Mouse (Mus musculus): Measurements from ENCODE around the gene Fmr1nb.
"Not testable (repeated sequence)": the region's sequence is repeated elsewhere in the genome, so short reads cannot be mapped to it uniquely, and the experiment has no call there.

Fmr1nb gene

DNA sequence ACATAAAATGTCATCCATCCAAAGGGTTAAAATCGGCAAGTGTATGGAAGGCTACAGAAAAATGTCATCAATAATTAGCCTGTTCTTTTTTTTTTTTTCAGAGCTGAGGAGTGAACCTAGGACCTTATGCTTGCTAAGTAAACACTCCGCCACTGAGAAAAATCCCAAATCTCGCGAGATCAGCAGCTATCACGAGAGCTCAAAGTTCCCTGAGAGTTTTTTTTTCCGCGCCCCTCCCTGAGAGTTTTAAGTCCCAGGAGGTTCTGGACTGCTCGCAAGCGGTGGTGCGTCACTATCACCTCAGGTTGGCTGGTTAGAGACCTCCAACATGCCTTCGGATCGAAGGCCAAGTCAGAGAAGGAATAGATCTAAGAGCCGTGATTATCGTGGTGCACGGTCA, at the start of gene Fmr1nb:
Gene Fmr1nb, plus strand, starts transcription at position 234 of the 400 bp plus-strand sequence.
- DNase-seq (ENCODE audit: low spot score), result no peak

- no peak for DNase-seq (ENCODE audit: low spot score)
These were observed 24.7 kb upstream of the Fmr1nb start for GRCm38 (mm10) chrX:68736902-68737301.

DNA sequence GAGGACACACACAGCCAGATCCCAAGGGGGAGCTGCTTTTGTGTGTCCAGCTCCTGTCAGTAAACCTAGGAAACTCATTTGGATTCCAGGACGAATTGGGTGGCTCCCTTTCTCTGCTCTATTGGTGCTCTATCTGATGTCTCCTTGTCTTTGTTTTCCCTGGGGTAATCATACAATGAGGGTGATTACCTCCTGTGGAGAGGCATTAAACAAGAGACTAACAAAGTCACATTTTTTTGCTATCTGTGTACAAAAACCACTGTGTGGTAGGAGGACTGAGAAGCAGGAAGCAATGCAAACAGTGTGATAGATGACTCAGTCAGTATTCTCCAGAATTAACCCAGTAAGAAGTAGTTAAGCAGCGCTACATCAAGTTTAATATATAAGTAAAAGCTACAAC, 21.6 kb upstream of the Fmr1nb start:
- DNase-seq (ENCODE audit: low spot score), result no peak

DNA sequence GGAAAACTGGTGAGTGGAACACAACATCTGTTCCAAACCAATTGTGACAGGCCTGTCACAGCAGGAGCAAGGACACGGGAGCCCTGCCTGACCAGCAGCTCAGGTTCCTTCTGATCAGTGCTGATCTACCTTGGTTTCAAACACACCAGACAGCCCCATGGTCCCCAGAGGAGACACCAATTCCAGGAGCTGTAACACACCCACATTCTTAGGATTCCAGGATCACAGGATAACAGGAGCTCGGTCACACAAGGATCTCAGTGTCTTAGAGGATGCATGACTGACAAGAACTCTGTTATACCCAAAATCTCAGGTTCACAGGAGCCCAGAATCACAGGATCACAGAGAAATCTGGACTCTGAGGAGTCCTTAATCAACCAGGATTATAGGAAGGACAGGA, 58.8 kb downstream of the Fmr1nb start:
- not testable (repeated sequence) for DNase-seq (ENCODE audit: low spot score)

GRCm38 (mm10) chrX:68821059-68821458, 59.4 kb downstream of the Fmr1nb start, which contains the start of gene Gm14698:
Gene Gm14698, plus strand, starts transcription at chrX:68821093.
- DNase-seq (ENCODE audit: low spot score), result not testable (repeated sequence)

DNA sequence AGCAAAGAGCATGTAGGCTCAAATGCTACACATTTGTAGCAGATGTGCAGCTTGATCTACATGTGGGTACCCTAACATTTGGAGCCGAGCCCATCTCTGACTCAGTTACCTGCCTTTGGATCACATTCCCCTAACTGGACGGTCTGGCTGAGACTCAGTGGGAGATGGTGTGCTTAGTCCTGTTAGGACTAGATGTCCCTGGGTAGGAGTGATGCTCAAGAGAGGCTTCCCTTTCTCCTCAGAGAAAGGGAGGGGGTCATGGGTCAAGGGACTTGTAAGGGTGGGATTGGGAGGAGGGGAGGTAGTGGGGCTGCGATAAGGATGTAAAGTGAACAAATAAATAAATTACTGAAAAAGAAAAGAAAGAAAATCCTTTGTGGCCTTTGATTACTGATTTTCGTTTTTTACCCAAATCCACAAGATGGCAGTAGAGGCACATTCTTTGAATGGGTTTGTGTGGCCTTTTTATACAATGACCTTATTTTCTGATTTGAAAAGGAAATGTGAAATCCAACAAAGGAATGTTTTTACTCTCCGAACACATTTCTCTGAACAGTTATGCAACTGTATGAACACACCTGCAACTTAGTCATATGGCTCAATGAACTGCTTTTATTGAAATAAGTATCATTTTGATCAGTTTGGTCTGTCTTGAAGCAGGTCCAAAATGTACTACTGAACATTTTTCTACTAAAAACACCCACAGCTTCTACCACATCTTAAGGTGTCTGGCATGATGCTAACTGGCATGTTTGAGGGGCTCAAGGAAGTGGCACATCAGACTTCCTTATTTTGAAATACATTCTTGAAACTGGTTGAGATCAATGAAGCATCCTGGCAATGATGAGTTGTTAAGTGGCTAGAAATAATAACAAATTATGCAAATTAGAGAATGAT, 78.2 kb downstream of the Fmr1nb start:
- DNase-seq (ENCODE audit: low spot score), result no peak
